Mouse (Mus musculus) hindbrain, postnatal 0 days (tissue): ENCODE measurements at regions not wholly inside any gene's neighbourhood (a gene's known extent, or its start where the extent isn't known, plus 50 kb on each side); places are given as distances from the start of the nearest gene placed in this dataset.

Source experiments
- ATAC-seq: fragments of 200-750 bp; cut with Nextera tagmentation; 2 replicates; pipeline ENCODE4 v1.8.0; 2017; ENCODE audit warnings: mild to moderate bottlenecking, moderate TSS enrichment, moderate library complexity
- DNase-seq: peaks from one replicate; pipeline ENCODE4 v3.0.0-alpha.2; 2015; ENCODE audit warnings: low spot score
- H3K27ac ChIP-seq: fragments of 300-500 bp; sonication (generic); 2 replicates; pipeline ENCODE4 v1.5.1; 2014; ENCODE audit warnings: mild to moderate bottlenecking
- H3K27me3 ChIP-seq: fragments of 300-500 bp; sonication (generic); 2 replicates; pipeline ENCODE4 v1.6.1; 2014; ENCODE audit warnings: low read length, mixed read lengths; ENCODE audit not compliant: insufficient read depth
- H3K36me3 ChIP-seq: fragments of 300-500 bp; sonication (generic); 2 replicates; pipeline ENCODE4 v1.6.1; 2014; ENCODE audit warnings: low read length, mixed read lengths; ENCODE audit not compliant: insufficient read depth
- H3K4me1 ChIP-seq: fragments of 300-500 bp; sonication (generic); 2 replicates; pipeline ENCODE4 v1.6.1; 2014; ENCODE audit warnings: antibody characterized with exemption, low read length, mixed read lengths; ENCODE audit not compliant: insufficient read depth
- H3K4me2 ChIP-seq: fragments of 300-500 bp; sonication (generic); 2 replicates; pipeline ENCODE4 v1.6.1; 2014; ENCODE audit warnings: low read depth, mild to moderate bottlenecking, low read length, moderate library complexity, mixed read lengths
- H3K4me3 ChIP-seq: fragments of 300-500 bp; sonication (generic); 2 replicates; pipeline ENCODE4 v1.5.1; 2014; ENCODE audit warnings: low read length
- H3K9ac ChIP-seq: fragments of 300-500 bp; sonication (generic); replicated peaks from 2 replicates; pipeline ENCODE4 v1.6.1; 2014; ENCODE audit warnings: mild to moderate bottlenecking, low read length, moderate library complexity, mixed read lengths
- H3K9me3 ChIP-seq: fragments of 300-500 bp; sonication (generic); 2 replicates; pipeline ENCODE4 v1.6.1; 2016; ENCODE audit warnings: low read length, mixed read lengths
- CTCF ChIP-seq: IDR thresholded peaks from 2 replicates; pipeline ENCODE4 v1.5.1; 2016; ENCODE audit warnings: antibody characterized with exemption, control low read depth, low read depth
- WGBS: fragments of 180-500 bp; shearing (Covaris S2); extraction: QIAGEN DNeasy Blood & Tissue Kit; methylation state at CpG from one replicate; pipeline ENCODE4 v1.1.7; 2014; 5-methylcytosine and 5-hydroxymethylcytosine counted together

DNA sequence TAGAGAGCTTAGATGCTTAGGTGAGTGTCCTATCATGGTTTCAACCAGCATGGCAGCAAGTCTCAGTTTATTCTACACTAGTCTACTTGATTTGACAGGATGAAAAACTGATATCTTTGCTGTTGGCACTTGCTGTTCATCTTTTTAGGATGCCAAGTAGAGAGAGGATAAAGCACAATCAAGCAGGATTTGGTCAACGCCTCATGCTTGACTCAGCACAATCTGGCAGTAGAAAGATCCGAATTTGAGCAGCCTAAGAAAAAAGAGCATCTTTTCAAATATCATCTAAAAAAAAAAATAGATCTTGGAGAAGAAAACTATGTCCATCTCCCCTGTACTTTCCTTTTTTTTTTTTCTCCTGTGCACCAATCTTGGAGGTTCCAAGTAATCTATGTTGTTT, 83.0 kb downstream of the Etaa1 start:
- Histone ChIP-seq H3K36me3 (no peaks in the 10 kb centered on the region), H3K9ac (no peak overlapping the region), H3K9me3 (no peaks in the 10 kb centered on the region), H3K27ac (no peak overlapping the region), H3K4me1 (no peaks in the 10 kb centered on the region), H3K4me3 (no peak overlapping the region), H3K27me3 (no peaks in the 10 kb centered on the region), H3K4me2 (no peak overlapping the region)
- 68% methylated on average over 2 of the region's 2 CpGs for WGBS
- DNase-seq: no peak
- TF ChIP-seq CTCF: no peak
- no peak for ATAC-seq

DNA sequence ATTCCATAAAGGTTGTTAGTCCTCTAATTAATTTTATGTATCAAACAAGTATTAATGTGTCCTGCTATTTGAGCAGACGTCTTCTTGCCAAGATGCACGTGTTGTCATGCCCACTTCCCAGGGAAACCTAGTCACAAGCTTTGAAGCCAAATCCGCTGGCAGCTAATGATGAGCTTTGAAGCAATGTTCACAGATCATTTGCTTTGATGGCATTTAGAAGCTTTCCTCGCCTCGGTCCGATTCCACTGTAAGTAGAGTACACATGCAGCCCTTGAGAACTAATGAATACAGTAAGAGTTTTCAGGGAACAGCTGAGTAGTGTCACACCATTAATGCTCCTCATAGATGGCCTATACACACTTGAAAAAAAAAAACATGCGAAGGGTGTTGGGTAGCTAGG, 81.8 kb downstream of the Etaa1 start:
- Histone ChIP-seq H3K9ac (no peak overlapping the region), H3K27me3 (no peaks in the 10 kb centered on the region), H3K36me3 (no peaks in the 10 kb centered on the region), H3K4me2 (no peak overlapping the region), H3K4me1 (no peaks in the 10 kb centered on the region), H3K4me3 (no peak overlapping the region), H3K27ac (no peak overlapping the region), H3K9me3 (no peaks in the 10 kb centered on the region)
- DNase-seq (peak; percentile 59), ATAC-seq (no peak)
- WGBS: 50% methylated on average over 7 of the region's 7 CpGs
- TF ChIP-seq CTCF: no peak

DNA sequence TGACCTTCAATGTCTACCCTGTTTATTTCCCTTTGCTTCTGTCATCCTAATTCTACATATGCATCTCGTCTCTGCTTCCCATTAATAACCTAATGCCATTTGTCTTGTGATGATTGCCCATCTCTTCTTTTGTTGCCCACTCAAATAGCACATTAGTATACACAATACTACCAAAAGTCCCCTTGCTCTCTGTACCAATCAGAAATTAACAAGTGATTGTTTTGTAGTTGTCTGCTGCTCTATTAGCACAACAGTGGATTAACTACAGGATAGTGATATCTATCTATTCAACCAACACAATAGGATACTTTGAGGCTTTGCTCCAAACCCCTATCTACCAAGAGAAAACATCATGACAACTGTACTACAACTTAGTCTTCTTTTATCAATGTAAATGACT, 70.4 kb downstream of the Etaa1 start:
- DNase-seq: no peak
- no peak overlapping the region for H3K4me2 ChIP-seq
- ATAC-seq: no peak
- H3K4me1 ChIP-seq: no peaks in the 10 kb centered on the region
- H3K36me3 ChIP-seq: no peaks in the 10 kb centered on the region
- no peak for TF ChIP-seq CTCF
- 67% methylated on average over 1 of the region's 1 CpGs for WGBS
- no peak overlapping the region for H3K27ac ChIP-seq
- no peaks in the 10 kb centered on the region for H3K27me3 ChIP-seq
- H3K4me3 ChIP-seq: no peak overlapping the region
- H3K9me3 ChIP-seq: peaks cover 2% of the 10 kb centered on the region; the same call in 1 of the 2 replicates
- H3K9ac ChIP-seq: no peak overlapping the region
